Comparison of ENCODE assay signal across 17 mouse cellular contexts in the genomic region with DNA sequence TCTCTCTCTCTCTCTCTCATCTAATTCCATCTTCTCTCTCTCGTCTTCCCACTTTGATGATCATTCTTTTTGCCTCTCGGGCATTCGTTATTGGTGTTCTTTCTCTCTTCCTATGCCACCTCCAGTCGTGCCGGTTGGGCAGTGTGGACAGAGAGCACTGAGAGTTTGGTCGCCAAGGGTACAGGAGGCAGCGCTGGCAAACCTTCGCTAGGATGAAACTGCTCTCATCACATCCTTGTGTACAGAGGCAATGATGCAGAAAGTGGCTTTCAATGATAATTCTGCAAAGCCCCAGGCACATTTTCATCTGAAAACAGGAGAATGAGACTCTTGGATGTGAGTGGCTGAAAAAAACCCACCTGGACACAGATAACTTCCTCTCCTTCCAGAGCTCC.
DNase-seq lines count a peak whose midpoint lies in the region; ATAC-seq and TF ChIP-seq lines count a peak whose summit lies in the region.
"Had no signal": no experiment of that assay in that cellular context is flagged by ENCODE, and none has a peak within 500 bp of the region (broad histone marks: within the 10 kb centered on the region; RNA-seq: fewer than 3 reads in every experiment).

No protein-coding gene starts in this region.

- ATAC-seq in forebrain, embryonic 14.5 days: peak; percentile 52; the same call in 1 of the 2 replicates
- ATAC-seq in hindbrain, postnatal 0 days: peak; percentile 84
- no peak for ATAC-seq in neural tube, embryonic 12.5 days (ENCODE audit: low FRiP score, low read depth)
- ATAC-seq: liver, postnatal 0 days had no signal

- TF ChIP-seq CTCF in hindbrain, postnatal 0 days (IDR thresholded peaks at IDR 0.05; ENCODE audit: low read depth): no peak

- peaks cover 5% of the 10 kb centered on the region; the same call in 1 of the 2 replicates for H3K4me1 ChIP-seq in forebrain, embryonic 14.5 days (ENCODE audit: control insufficient read depth, insufficient read depth, low read length)
- peaks cover 10% of the 10 kb centered on the region for H3K4me1 ChIP-seq in forebrain, embryonic 10.5 days
- peaks cover 9% of the 10 kb centered on the region for H3K4me1 ChIP-seq in hindbrain, embryonic 10.5 days (replicated peaks)
- no peaks in the 10 kb centered on the region for H3K4me1 ChIP-seq in hindbrain, postnatal 0 days (ENCODE audit: insufficient read depth, low read length)
- no peaks in the 10 kb centered on the region for H3K4me1 ChIP-seq in neural tube, embryonic 12.5 days
- H3K4me1 ChIP-seq in limb, embryonic 10.5 days: peaks cover 10% of the 10 kb centered on the region
- H3K4me1 ChIP-seq: heart, embryonic 13.5 days had no signal

- no peaks in the 10 kb centered on the region for H3K36me3 ChIP-seq in forebrain, embryonic 14.5 days (ENCODE audit: control insufficient read depth, insufficient read depth, low read length)
- H3K36me3 ChIP-seq in forebrain, embryonic 10.5 days (replicated peaks): no peaks in the 10 kb centered on the region
- H3K36me3 ChIP-seq in hindbrain, embryonic 10.5 days: no peaks in the 10 kb centered on the region
- H3K36me3 ChIP-seq in hindbrain, postnatal 0 days (ENCODE audit: insufficient read depth, low read length): no peaks in the 10 kb centered on the region
- no peaks in the 10 kb centered on the region for H3K36me3 ChIP-seq in neural tube, embryonic 12.5 days
- no peaks in the 10 kb centered on the region for H3K36me3 ChIP-seq in limb, embryonic 10.5 days
- H3K36me3 ChIP-seq: embryonic facial prominence, embryonic 10.5 days; G1E; heart, embryonic 13.5 days had no signal

- no peak for DNase-seq in forebrain, embryonic 14.5 days (ENCODE audit: low spot score)
- DNase-seq in forebrain, embryonic 10.5 days (ENCODE audit: extremely low spot score, low spot score): no peak
- no peak for DNase-seq in hindbrain, embryonic 10.5 days (ENCODE audit: low spot score)
- DNase-seq in hindbrain, postnatal 0 days (ENCODE audit: low spot score): peak; percentile 49
- no peak for DNase-seq in limb, embryonic 10.5 days (ENCODE audit: low spot score)
- DNase-seq in layer of hippocampus, adult 18-20 months (ENCODE audit: low spot score in 2 of 2): no peak
- DNase-seq: adrenal gland, adult 2 months; cerebellum, adult 2 months; heart, postnatal 4 days; liver, postnatal 0 days; lung, postnatal 36 days; right cerebral cortex, postnatal 25 days had no signal

- H3K9ac ChIP-seq in forebrain, embryonic 14.5 days (ENCODE audit: low read length): no peak overlapping the region
- H3K9ac ChIP-seq in hindbrain, postnatal 0 days (replicated peaks; ENCODE audit: low read length): no peak overlapping the region
- no peak overlapping the region for H3K9ac ChIP-seq in neural tube, embryonic 12.5 days
- H3K9ac ChIP-seq: heart, embryonic 13.5 days; liver, postnatal 0 days had no signal

- WGBS in forebrain, embryonic 14.5 days: 42% methylated on average over 8 of the region's 8 CpGs
- WGBS in forebrain, embryonic 10.5 days: 74% methylated on average over 8 of the region's 8 CpGs
- 65% methylated on average over 8 of the region's 8 CpGs for WGBS in hindbrain, embryonic 10.5 days
- WGBS in hindbrain, postnatal 0 days: 21% methylated on average over 8 of the region's 8 CpGs
- WGBS in neural tube, embryonic 12.5 days: 54% methylated on average over 8 of the region's 8 CpGs
- WGBS in limb, embryonic 10.5 days: 74% methylated on average over 8 of the region's 8 CpGs

- H3K4me2 ChIP-seq in forebrain, embryonic 14.5 days (ENCODE audit: low read length): no peak overlapping the region
- H3K4me2 ChIP-seq in hindbrain, postnatal 0 days (ENCODE audit: low read depth, low read length): peak overlapping the region; percentile 37
- H3K4me2 ChIP-seq in neural tube, embryonic 12.5 days (replicated peaks): peak overlapping the region; percentile 14; the same call in 1 of the 2 replicates
- H3K4me2 ChIP-seq: heart, embryonic 13.5 days had no signal

- no peaks in the 10 kb centered on the region for H3K27me3 ChIP-seq in forebrain, embryonic 14.5 days (replicated peaks; ENCODE audit: control insufficient read depth, insufficient read depth, low read length)
- H3K27me3 ChIP-seq in forebrain, embryonic 10.5 days (ENCODE audit: poor library complexity, severe bottlenecking): no peaks in the 10 kb centered on the region
- peaks cover 20% of the 10 kb centered on the region for H3K27me3 ChIP-seq in hindbrain, embryonic 10.5 days (ENCODE audit: insufficient read depth, poor library complexity, severe bottlenecking)
- no peaks in the 10 kb centered on the region for H3K27me3 ChIP-seq in hindbrain, postnatal 0 days (ENCODE audit: insufficient read depth, low read length)
- no peaks in the 10 kb centered on the region for H3K27me3 ChIP-seq in neural tube, embryonic 12.5 days (replicated peaks)
- H3K27me3 ChIP-seq in limb, embryonic 10.5 days (ENCODE audit: low read depth, poor library complexity, severe bottlenecking): no peaks in the 10 kb centered on the region
- H3K27me3 ChIP-seq: heart, embryonic 13.5 days had no signal

- H3K9me3 ChIP-seq in forebrain, embryonic 14.5 days (replicated peaks; ENCODE audit: control insufficient read depth, low read length): no peaks in the 10 kb centered on the region
- H3K9me3 ChIP-seq in forebrain, embryonic 10.5 days: no peaks in the 10 kb centered on the region
- H3K9me3 ChIP-seq in hindbrain, embryonic 10.5 days: no peaks in the 10 kb centered on the region
- H3K9me3 ChIP-seq in hindbrain, postnatal 0 days (ENCODE audit: low read length): no peaks in the 10 kb centered on the region
- no peaks in the 10 kb centered on the region for H3K9me3 ChIP-seq in neural tube, embryonic 12.5 days
- H3K9me3 ChIP-seq in limb, embryonic 10.5 days (replicated peaks): no peaks in the 10 kb centered on the region
- H3K9me3 ChIP-seq: embryonic facial prominence, embryonic 10.5 days; heart, embryonic 13.5 days had no signal

- H3K4me3 ChIP-seq in forebrain, embryonic 14.5 days (ENCODE audit: low read depth, low read length): no peak overlapping the region
- H3K4me3 ChIP-seq in forebrain, embryonic 10.5 days: no peak overlapping the region
- peak overlapping the region; percentile 32 for H3K4me3 ChIP-seq in hindbrain, embryonic 10.5 days
- no peak overlapping the region for H3K4me3 ChIP-seq in hindbrain, postnatal 0 days (ENCODE audit: low read length)
- H3K4me3 ChIP-seq in neural tube, embryonic 12.5 days: no peak overlapping the region
- H3K4me3 ChIP-seq in limb, embryonic 10.5 days: no peak overlapping the region
- H3K4me3 ChIP-seq: embryonic facial prominence, embryonic 10.5 days; erythroblast, embryonic 14.5 days; heart, embryonic 13.5 days had no signal

- H3K27ac ChIP-seq in forebrain, embryonic 14.5 days (ENCODE audit: low read depth, low read length): no peak overlapping the region
- no peak overlapping the region for H3K27ac ChIP-seq in forebrain, embryonic 10.5 days
- peak overlapping the region; percentile 66 for H3K27ac ChIP-seq in hindbrain, embryonic 10.5 days
- no peak overlapping the region for H3K27ac ChIP-seq in hindbrain, postnatal 0 days
- no peak overlapping the region for H3K27ac ChIP-seq in neural tube, embryonic 12.5 days
- no peak overlapping the region for H3K27ac ChIP-seq in limb, embryonic 10.5 days
- H3K27ac ChIP-seq: embryonic facial prominence, embryonic 10.5 days; heart, embryonic 13.5 days had no signal
